Mouse (Mus musculus): ENCODE results near the gene Gm20737. TPM values are rescaled to one million over a fixed set of nuclear protein-coding genes. Genes with fewer than 3 reads are reported as not detected.

Gene Gm20737
- not detected in 2 replicates for polyA plus RNA-seq (2015; fragmentation: Nextera tagmentation; extraction: Ambion mirVana)

GRCm38 (mm10) chrY:10535942-10536341, at the start of gene Gm20737:
Gm20737 (minus strand) TSS chrY:10536042.

DNA sequence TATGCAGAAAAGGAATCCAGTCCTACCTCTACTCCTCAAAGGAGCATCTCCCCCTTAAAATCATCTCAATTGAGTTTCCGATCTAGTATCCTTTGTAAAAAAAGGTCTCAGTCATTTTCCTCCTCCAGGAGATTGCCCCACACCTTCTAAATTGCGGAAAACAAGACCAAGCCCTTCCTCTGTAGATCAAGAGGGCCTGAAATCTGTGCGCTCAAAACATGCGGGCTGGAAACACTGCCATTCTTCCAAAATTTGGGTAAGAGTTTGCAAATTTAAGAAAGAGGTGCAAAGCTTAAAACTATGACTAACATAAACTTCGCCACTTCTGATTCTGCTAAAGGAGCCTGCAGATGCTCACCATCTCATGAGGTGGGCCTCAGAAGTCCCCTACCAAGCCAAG, 17.3 kb upstream of the Gm20737 start, which contains the start of gene Gm21775:
TSS of gene Gm21775 (plus strand) at position 301 of the 400 bp plus-strand sequence.

Other genes with a start within 250 kb of the Gm20737 start
- not detected in 2 replicates for gene Gm20834, start 211.5 kb downstream of the Gm20737 start, polyA plus RNA-seq (2015; fragmentation: Nextera tagmentation; extraction: Ambion mirVana)
- gene Gm28510, start 123.3 kb downstream of the Gm20737 start, polyA plus RNA-seq (2015; fragmentation: Nextera tagmentation; extraction: Ambion mirVana): not detected in 2 replicates
- gene Gm21775, start 17.4 kb upstream of the Gm20737 start, polyA plus RNA-seq (2015; fragmentation: Nextera tagmentation; extraction: Ambion mirVana): not detected in 2 replicates
- gene Gm21900, start 80.3 kb upstream of the Gm20737 start, polyA plus RNA-seq (2015; fragmentation: Nextera tagmentation; extraction: Ambion mirVana): not detected in 2 replicates
- gene Gm20777, start 216.4 kb upstream of the Gm20737 start, polyA plus RNA-seq (2015; fragmentation: Nextera tagmentation; extraction: Ambion mirVana): not detected in 2 replicates